Mouse (Mus musculus) heart, adult 18-20 months (tissue): Measurements from ENCODE around the gene Fmnl2. TPM values are rescaled to one million over a fixed set of nuclear protein-coding genes. Genes with fewer than 3 reads are reported as not detected.

Experiments
- DNase-seq, 2 experiments: peaks; one replicate each; pipeline ENCODE4 v3.0.0; 2021 to 2022; ENCODE audit warnings: mixed read lengths in 1 of 2
- long read RNA-seq, 2 experiments: library from polyadenylated mRNA; stranded (forward); transcript quantifications; one replicate each; pipeline ENCODE4 v2.0.0; 2021
- total RNA-seq, 2 experiments: library from RNA; stranded (reverse); gene quantifications; 2 replicates each; pipeline ENCODE4 v1.2.3; 2021

The Fmnl2 gene
- 1 to 10 TPM; 5.8 to 6.7 TPM for total RNA-seq
- long read RNA-seq, experiment 1: 0 reads
- long read RNA-seq, experiment 2: 0 reads

DNA sequence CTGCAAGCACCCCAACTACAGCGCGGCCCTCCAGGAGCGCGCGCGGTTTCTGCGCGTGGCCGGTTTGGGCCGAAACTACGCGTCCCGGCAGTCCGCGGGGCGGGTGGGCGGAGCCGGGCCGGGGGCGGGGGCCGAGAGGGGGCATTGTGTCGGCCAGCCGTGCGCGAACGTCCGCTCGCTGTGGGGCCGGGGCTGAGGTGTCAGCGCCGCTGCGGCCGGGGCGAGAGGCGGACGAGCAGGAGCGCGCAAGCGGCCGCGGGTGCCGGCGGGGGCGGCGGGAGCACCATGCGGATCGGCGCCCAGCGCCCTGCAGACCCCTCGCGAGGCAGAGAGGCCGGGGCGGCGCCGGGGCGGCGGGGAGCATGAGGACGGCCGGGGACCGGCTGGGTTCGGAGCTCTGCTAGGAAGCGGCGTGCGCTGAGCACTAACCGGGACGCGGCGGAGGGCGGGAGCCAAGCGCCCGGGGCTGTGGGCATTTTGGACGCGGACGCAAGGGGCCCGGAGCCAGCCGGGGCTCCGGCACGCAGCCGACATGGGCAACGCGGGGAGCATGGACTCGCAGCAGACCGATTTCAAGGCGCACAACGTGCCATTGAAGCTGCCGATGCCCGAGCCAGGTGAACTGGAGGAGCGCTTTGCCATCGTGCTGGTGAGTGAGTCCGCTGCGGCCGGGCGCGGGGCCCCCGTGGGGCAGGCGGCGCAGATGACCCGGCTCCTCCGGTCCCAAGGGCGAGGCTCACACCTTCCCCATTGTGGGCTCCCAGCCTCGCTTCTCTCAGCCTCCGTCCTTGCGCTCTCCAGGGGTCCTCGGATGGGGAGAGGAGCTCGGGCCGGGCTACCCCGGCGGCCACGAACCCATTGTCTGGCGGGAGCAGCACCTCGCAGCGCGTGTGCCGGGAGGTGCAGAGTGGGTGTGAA lies at the start of gene Fmnl2:
Gene Fmnl2 (plus strand): TSS at position 250 of the 918 bp plus-strand sequence.
- DNase-seq: peak; percentile 84 to 86

- DNase-seq: no peak
Measured at GRCm38 (mm10) chr2:52809988-52810387, 47.7 kb upstream of the Fmnl2 start.

- DNase-seq: peak; percentile 20 to 62
Measured at GRCm38 (mm10) chr2:52811691-52812090, 46.0 kb upstream of the Fmnl2 start.

DNA sequence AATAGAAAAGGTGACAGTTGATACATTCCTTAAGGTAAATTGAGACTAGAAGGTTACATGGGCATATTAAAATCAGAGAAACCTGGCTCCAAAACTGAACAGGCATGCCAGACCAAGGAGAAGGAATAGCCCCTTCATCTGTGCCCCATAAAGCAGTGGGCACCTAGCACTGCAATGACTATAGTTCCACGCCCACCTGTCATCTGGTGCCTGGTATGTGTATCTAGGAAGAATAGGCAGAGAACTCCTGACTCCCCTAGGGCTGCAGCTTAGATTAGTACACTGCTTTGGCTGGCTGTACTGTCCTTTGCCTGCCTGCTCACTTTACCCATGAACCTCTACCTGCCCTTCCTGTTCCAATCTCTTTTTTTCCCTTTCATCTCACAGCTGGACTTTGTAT lies 40.3 kb upstream of the Fmnl2 start:
- no peak for DNase-seq

- DNase-seq: no peak
Measured at GRCm38 (mm10) chr2:52818944-52819343, 38.7 kb upstream of the Fmnl2 start.

DNA sequence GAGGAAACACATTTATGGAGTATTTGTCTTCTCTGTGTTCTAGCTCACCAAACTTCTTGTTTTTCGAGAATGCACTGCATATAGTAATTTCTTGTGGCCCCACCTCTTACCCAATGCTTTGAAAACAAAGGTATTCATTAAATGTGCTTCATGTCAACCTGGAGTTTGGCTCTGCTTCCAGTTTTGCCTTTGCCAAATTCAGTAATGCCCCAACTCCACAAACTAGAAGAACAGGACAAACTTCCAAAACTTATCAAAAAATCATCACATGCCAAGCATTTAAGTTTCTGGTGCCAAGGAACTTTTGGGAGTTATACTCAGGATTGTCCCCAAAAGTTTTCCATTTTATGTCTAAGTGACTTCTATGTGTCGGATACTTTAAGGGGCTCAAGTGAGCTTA lies 35.4 kb upstream of the Fmnl2 start:
- DNase-seq: no peak

DNA sequence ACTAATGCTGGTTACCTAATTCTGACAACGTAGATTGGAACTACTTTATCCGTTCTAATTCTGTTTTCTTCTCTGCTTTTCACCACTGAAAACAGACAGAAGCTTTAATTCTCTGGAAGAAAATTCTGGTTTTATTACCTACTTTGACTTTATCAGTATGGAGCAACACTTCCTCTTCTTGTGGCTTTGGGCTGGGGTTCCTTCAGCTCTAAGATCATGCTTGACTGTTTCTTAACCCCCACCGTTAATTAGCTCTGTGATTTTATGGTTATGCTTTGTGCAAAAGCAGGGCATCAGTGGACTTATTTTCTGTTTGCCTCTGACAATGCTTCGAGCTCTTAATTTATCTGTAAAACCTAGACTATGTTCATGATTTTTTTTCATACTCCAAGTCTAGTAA lies 29.6 kb upstream of the Fmnl2 start:
- DNase-seq: no peak

- DNase-seq: no peak
Measured at GRCm38 (mm10) chr2:52830513-52830912, 27.1 kb upstream of the Fmnl2 start.

- no peak for DNase-seq
Measured at GRCm38 (mm10) chr2:52831585-52831984, 26.1 kb upstream of the Fmnl2 start.

DNA sequence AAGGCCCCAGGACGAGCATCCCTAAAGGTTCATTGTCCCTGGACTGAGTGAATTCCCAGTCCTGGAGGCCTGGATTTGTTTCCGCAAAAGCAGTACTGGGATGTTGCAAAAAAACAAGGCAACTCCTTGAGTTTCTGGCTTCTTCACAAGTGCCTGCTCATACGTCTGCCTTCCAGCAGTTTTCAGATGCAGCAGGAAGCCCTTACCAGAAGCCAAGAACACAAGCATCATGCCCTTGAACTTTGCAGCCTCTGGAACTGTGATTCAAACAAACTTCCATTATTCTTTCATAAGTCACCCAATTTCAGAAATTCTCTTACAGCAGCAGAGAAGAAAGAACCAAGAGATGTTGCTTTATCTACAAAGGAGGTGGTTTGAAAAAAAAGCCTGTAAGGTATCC lies 21.9 kb upstream of the Fmnl2 start:
- DNase-seq: no peak

DNA sequence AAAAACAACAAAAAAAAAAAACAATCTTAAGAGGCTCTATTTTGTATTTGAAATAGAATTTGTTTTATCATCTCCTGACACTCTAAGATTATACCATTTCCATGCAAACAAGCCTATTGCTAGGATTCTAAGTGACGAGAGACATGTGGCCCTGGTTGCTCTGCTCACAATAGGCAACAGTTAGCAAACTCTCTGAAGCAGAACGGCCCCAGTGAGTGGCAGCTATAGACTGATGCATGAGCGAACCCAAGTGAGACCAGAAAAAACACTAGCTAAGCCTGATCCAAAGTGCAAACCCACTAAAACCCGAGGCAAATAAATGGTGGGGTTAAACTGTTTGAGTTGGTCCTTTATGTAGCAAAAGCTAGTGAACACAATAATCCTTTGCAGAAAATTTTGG lies 18.6 kb upstream of the Fmnl2 start:
- no peak for DNase-seq

- no peak for DNase-seq
Measured at GRCm38 (mm10) chr2:52839868-52840267, 17.8 kb upstream of the Fmnl2 start.

DNA sequence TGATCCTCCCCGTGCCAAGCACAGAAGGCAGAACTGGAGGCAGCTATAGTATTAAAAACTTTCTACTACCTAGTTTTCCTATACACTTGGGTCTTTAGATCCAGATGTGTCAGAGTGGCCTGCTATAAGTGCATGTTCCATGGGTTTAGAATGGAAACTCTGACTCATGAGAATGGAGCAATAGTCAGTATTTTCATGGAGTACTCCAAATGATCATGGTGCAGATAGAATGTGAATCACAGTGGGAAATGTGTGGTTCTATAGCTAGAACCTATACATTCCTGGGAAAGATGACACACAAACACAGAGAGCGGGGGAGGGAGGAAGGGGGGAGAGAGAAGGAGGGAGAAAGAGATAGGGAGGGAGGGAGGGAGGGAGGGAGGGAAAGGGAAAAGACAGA lies 13.8 kb upstream of the Fmnl2 start:
- no peak for DNase-seq

DNA sequence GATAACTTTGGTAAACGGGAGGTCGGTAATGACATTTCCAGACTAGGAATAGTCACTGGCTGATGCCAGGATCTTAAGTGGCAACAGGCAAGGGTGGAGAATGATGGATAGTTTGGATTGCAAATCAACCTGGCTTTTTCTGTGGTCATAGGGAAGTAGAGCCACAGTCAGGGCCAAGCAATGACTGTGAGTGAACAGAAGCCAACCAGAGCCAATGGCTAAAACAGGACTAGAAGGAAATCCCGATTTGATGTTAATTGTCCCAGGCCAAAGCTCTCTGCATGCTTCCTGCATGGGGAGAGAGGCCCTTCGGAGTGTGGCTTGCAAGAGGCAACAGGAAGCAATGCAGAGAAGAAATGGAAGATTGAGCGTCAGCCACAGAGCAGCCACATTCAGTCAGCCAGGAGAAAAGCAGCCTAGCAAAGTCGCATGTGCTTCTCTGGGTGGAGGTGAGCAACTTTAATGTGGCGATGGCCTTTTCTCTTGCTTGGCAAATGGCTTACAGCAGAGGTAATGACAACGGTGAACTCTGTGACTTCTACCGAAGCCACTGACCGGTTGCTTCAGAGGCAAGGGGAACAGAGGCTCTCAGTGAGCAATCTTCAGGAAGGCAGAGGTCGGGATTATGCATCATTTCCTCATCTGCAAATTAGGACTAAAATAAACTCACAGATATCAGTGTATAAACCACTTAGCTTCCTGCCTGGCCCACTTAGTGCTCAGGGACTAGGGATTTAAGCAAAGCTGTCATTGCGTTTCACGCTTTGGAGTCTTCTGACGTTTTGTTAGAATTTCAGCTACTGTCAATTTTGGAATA lies 12.5 kb upstream of the Fmnl2 start:
- DNase-seq: peak in 1 of 2 experiments; percentile 18

DNA sequence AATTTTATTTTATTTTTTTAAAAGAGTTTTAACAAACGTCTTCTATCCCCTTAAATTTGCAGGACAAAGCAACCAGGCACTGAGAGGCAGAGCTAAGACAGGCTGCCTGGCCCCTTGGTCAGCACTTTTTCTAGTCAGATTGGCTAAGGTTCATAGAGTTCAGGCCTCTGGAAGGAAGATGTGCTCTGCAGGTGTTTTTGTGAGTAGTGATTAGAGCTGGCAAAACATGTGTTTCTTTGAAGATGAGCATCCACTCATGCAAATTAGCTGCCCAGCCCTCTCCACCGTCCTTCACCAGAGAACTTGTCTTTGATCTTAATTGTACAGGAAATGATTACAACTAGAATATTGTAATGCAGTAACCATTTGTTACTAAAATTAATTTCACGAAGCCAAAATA lies 11.2 kb upstream of the Fmnl2 start:
- no peak for DNase-seq

DNA sequence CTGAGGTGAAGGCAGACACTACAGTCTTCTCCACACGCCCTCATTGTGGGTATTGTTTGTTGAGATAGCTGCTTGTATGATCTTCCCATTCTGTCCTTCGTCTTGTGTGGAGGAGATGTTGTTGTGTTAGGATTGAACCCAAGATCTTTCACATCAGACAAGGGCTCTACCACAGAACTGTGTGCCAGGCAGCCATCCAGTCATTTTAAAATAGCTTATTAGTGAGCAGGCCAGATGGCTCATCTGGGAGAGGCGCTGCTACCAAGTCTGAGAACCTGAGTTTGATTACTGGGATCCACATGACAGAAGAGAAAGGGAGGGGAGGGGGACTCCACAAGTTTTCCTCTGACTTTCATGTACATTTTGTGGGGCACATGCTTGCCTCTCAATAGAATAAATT lies 8.6 kb upstream of the Fmnl2 start:
- DNase-seq: no peak

- peak; percentile 60 to 62 for DNase-seq
Measured at GRCm38 (mm10) chr2:52858529-52859465, 1.1 kb downstream of the Fmnl2 start.

DNA sequence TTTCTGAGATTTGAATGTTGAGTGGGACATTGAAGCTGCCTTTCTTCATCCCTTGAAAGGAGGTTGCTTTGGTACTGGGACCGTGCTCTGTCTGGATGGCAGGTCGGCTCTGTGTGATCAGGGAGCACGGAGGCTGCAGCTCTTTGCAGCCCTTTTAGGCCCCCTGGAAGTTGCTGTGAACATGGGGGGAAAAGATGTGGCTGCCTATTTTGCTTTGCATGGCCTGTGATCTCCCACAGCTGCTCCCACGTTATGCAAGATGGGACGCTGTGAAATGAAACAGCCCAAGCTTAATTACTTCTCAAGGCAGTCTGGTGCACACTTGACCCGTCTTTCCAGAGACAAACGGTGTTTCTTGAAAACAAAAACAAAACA lies 1.8 kb downstream of the Fmnl2 start:
- peak; percentile 25 to 39 for DNase-seq

GRCm38 (mm10) chr2:52860111-52860775 lies 2.6 kb downstream of the Fmnl2 start:
- DNase-seq: no peak

DNA sequence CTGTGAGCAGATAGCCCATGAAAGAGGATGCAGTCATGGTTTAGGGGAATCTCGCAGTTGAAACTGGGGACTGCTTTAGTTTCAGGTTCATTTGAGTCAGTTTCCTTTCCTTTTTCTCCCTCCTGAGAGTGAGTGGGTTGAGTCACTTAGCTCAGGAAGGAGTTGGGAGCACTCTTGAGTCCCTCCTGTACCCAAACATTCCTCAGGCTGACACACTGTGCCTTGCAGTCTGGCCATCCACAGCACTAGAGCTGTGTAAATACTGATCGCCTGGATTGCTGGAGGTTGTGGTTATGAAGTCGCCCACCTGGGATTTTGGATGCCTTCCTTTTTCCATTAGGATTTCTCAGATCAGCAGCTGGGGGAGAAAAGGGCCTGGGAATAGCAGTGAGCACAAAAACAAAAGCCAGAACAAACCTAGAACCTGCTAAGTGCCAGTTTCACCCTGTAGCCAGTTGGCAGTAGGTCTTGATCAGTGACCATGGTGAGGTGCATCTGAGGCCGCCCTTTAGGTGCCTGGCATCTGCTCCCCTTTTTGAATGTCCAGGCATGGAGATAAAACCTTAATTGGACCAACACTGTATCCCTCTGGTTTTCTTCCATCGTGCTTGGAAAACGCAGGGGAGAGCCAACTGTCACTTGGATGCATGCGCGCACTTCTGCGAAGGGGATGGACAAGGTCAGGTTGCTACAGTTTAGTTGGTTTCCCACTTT lies 4.5 kb downstream of the Fmnl2 start:
- no peak for DNase-seq

DNA sequence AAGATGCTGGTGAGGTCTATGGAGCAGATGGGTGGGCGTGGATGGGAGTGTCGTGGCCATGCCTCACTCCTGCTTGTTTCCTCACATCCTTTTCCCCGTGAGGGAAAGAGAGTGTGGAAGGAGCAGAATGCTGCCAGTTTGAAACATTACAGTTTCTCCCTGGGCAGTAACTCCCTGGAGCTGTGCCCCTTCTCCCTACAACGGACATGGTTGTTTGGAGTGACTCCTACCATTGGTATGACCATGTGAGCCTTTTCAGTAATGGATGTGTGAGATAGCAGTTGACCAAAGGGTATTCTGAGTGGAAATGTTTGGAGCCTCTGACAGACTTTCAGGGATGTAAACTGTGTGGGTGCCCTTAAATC lies 5.1 kb downstream of the Fmnl2 start:
- DNase-seq: no peak
